8 mouse cellular contexts compared by ENCODE assay signal in genomic region chr19:21473345-21473744, GRCm38 (mm10). TPM values are rescaled to one million over a fixed set of nuclear protein-coding genes. Genes with fewer than 3 reads are reported as not detected.
A peak's percentile ranks its signal among the peaks of the same experiment; 100 is the strongest.
DNase-seq lines count a peak whose midpoint lies in the region; ATAC-seq and TF ChIP-seq lines count a peak whose summit lies in the region.

Gda (minus strand) TSS chr19:21473445.

- no peak for TF ChIP-seq EP300 in MEL (IDR thresholded peaks at IDR 0.05; ENCODE audit: low read depth in 1 of 2, low read length in 2 of 2)

- peak within 1 kb of the TSS; percentile 77 to 81 for H3K4me3 ChIP-seq in MEL (ENCODE audit: control insufficient read depth in 1 of 2, insufficient read depth in 1 of 2, low read depth in 2 of 2, low read length in 2 of 2)
- H3K4me3 ChIP-seq in heart, embryonic 14.5 days (ENCODE audit: control insufficient read depth in 1 of 2, insufficient read depth in 1 of 2, low read depth in 1 of 2, low read length in 2 of 2) = peak within 1 kb of the TSS; percentile 41 to 51
- peak within 1 kb of the TSS; percentile 43 for H3K4me3 ChIP-seq in neural tube, embryonic 14.5 days (ENCODE audit: low read depth, low read length)

- no peak for TF ChIP-seq CTCF in MEL (IDR thresholded peaks at IDR 0.05 in 2 of 3, conservative IDR thresholded peaks at IDR 0.05 in 1 of 3; ENCODE audit: control insufficient read depth in 1 of 3, insufficient read depth in 1 of 3, low read depth in 2 of 3, low read length in 3 of 3, poor library complexity in 1 of 3, severe bottlenecking in 1 of 3)

- no peak for TF ChIP-seq RAD21 in MEL (IDR thresholded peaks at IDR 0.05; ENCODE audit: low read depth, low read length)

- no peak within 1 kb of the TSS for H3K27ac ChIP-seq in MEL (ENCODE audit: control insufficient read depth, low read depth, low read length)
- no peak within 1 kb of the TSS for H3K27ac ChIP-seq in heart, embryonic 14.5 days (replicated peaks in 1 of 2; ENCODE audit: control insufficient read depth in 1 of 2, insufficient read depth in 1 of 2, low read depth in 2 of 2, low read length in 2 of 2)
- H3K27ac ChIP-seq in neural tube, embryonic 14.5 days (ENCODE audit: low read depth, low read length) = no peak within 1 kb of the TSS

- no peaks in the 10 kb centered on the region for H3K27me3 ChIP-seq in MEL (ENCODE audit: control insufficient read depth in 1 of 2, insufficient read depth in 2 of 2, low read length in 2 of 2)
- peaks cover 31% of the 10 kb centered on the region for H3K27me3 ChIP-seq in heart, embryonic 14.5 days (ENCODE audit: control insufficient read depth, insufficient read depth, low read length)
- H3K27me3 ChIP-seq in neural tube, embryonic 14.5 days (ENCODE audit: control insufficient read depth, insufficient read depth, low read length) = peaks cover 12% of the 10 kb centered on the region

- no peaks in the 10 kb centered on the region for H3K9me3 ChIP-seq in MEL (replicated peaks; ENCODE audit: insufficient read depth, low read length)
- H3K9me3 ChIP-seq in heart, embryonic 14.5 days (ENCODE audit: control insufficient read depth, low read length) = 0 out of 2 replicates have a peak, but pooled peaks cover 3% of the 10 kb centered on the region
- no peaks in the 10 kb centered on the region; the same call in 1 of the 2 replicates for H3K9me3 ChIP-seq in neural tube, embryonic 14.5 days (ENCODE audit: control insufficient read depth, low read length)

- TF ChIP-seq POLR2A in MEL (IDR thresholded peaks at IDR 0.05; ENCODE audit: control insufficient read depth in 1 of 2, insufficient read depth in 1 of 2, low read depth in 1 of 2, low read length in 2 of 2, poor library complexity in 1 of 2) = no peak

- peaks cover 0 to 6% of the 10 kb centered on the region in 2 experiments; a peak in 3 of 4 replicates for H3K4me1 ChIP-seq in MEL (ENCODE audit: control insufficient read depth in 1 of 2, insufficient read depth in 2 of 2, low read length in 2 of 2)
- H3K4me1 ChIP-seq in heart, embryonic 14.5 days (ENCODE audit: control insufficient read depth in 2 of 2, insufficient read depth in 2 of 2, low read length in 2 of 2) = no peaks in the 10 kb centered on the region
- H3K4me1 ChIP-seq in neural tube, embryonic 14.5 days (ENCODE audit: control insufficient read depth, insufficient read depth, low read length) = 0 out of 2 replicates have a peak, but pooled peaks cover 4% of the 10 kb centered on the region

- WGBS in heart, embryonic 14.5 days = 55% methylated on average over 2 of the region's 2 CpGs
- 83% methylated on average over 2 of the region's 2 CpGs for WGBS in neural tube, embryonic 14.5 days

- intact Hi-C loops in left cerebral cortex, postnatal 4 days (cut with DNase I) = loop anchor here (10.0 kb wide), 1 partner anchor 91 kb away; no protein-coding TSS in a partner anchor

- H3K79me2 ChIP-seq in MEL (ENCODE audit: control insufficient read depth, insufficient read depth, low read length, poor library complexity) = no peaks in the 10 kb centered on the region

- ATAC-seq in heart, embryonic 14.5 days (ENCODE audit: insufficient number of reproducible peaks, insufficient read depth, low FRiP score, low read depth) = no peak
- no peak for ATAC-seq in neural tube, embryonic 14.5 days (ENCODE audit: low read depth)

- no peak for DNase-seq in frontal cortex, adult 2 months (ENCODE audit: extremely low spot score in 1 of 2, low spot score in 1 of 2)
- no peak for DNase-seq in frontal cortex, postnatal 14 days (ENCODE audit: low spot score in 2 of 2)
- DNase-seq in MEL (ENCODE audit: low read depth, low spot score) = no peak
- DNase-seq in left cerebral cortex, postnatal 4 days = no peak
- DNase-seq in right cerebral cortex, postnatal 10 days (ENCODE audit: low spot score in 2 of 2) = no peak
- no peak for DNase-seq in spleen, postnatal 4 days (ENCODE audit: low spot score in 2 of 2)

- H3K4me2 ChIP-seq in heart, embryonic 14.5 days (ENCODE audit: low read length) = peak within 1 kb of the TSS; percentile 92
- peak within 1 kb of the TSS; percentile 78 for H3K4me2 ChIP-seq in neural tube, embryonic 14.5 days (ENCODE audit: low read depth, low read length)

- peaks cover 0 to 5% of the 10 kb centered on the region in 2 experiments; a peak in 2 of 4 replicates for H3K36me3 ChIP-seq in MEL (ENCODE audit: control insufficient read depth in 1 of 2, insufficient read depth in 2 of 2, low read length in 2 of 2)
- H3K36me3 ChIP-seq in heart, embryonic 14.5 days (ENCODE audit: control insufficient read depth, insufficient read depth, low read length) = no peaks in the 10 kb centered on the region
- no peaks in the 10 kb centered on the region for H3K36me3 ChIP-seq in neural tube, embryonic 14.5 days (ENCODE audit: control insufficient read depth, insufficient read depth, low read length)

- H3K9ac ChIP-seq in MEL (ENCODE audit: control insufficient read depth, low read depth, low read length, poor library complexity, severe bottlenecking) = peak within 1 kb of the TSS; percentile 66
- peak within 1 kb of the TSS; percentile 58; the same call in 1 of the 2 replicates for H3K9ac ChIP-seq in heart, embryonic 14.5 days (ENCODE audit: low read length)
- H3K9ac ChIP-seq in neural tube, embryonic 14.5 days (replicated peaks; ENCODE audit: low read depth, low read length) = peak within 1 kb of the TSS; percentile 39; the same call in 1 of the 2 replicates

TF ChIP-seq in MEL, 35 proteins besides CTCF, POLR2A, EP300 and RAD21:
- no peak for TF ChIP-seq TCF12 (IDR thresholded peaks at IDR 0.05; ENCODE audit: low read depth, low read length)
- no peak for TF ChIP-seq MAZ (IDR thresholded peaks at IDR 0.05; ENCODE audit: low read depth, low read length)
- TF ChIP-seq NELFE (IDR thresholded peaks at IDR 0.05; ENCODE audit: low read depth, low read length) = no peak
- no peak for TF ChIP-seq UBTF (IDR thresholded peaks at IDR 0.05; ENCODE audit: borderline replicate concordance, insufficient read depth, low read depth, low read length)
- no peak for TF ChIP-seq ZC3H11A (IDR thresholded peaks at IDR 0.05; ENCODE audit: low read depth, low read length)
- TF ChIP-seq MYC (IDR thresholded peaks at IDR 0.05; ENCODE audit: low read depth, low read length) = no peak
- TF ChIP-seq NRF1 (IDR thresholded peaks at IDR 0.05; ENCODE audit: insufficient read depth, low read depth, low read length, poor library complexity, severe bottlenecking) = no peak
- TF ChIP-seq TBP (IDR thresholded peaks at IDR 0.05; ENCODE audit: low read depth, low read length) = no peak
- no peak for TF ChIP-seq CHD2 (IDR thresholded peaks at IDR 0.05; ENCODE audit: low read length)
- no peak for TF ChIP-seq HCFC1 (IDR thresholded peaks at IDR 0.05; ENCODE audit: low read depth, low read length)
- TF ChIP-seq JUND (IDR thresholded peaks at IDR 0.05; ENCODE audit: low read depth, low read length) = no peak
- no peak for TF ChIP-seq TAL1 (IDR thresholded peaks at IDR 0.05; ENCODE audit: low read length)
- no peak for TF ChIP-seq MXI1 (IDR thresholded peaks at IDR 0.05; ENCODE audit: low read depth, low read length)
- TF ChIP-seq CHD1 (IDR thresholded peaks at IDR 0.05; ENCODE audit: low read depth, low read length) = no peak
- TF ChIP-seq MEF2A (IDR thresholded peaks at IDR 0.05; ENCODE audit: extremely low read depth, insufficient replicate concordance, low read depth, low read length, poor library complexity, severe bottlenecking) = no peak
- no peak for TF ChIP-seq ZNF384 (IDR thresholded peaks at IDR 0.05; ENCODE audit: low read depth, low read length)

RNA-seq across cellular contexts. Expression of gene Gda, which starts in this region (rescaled TPM):
- 81.8 and 89.4 TPM in 2 replicates for polyA plus RNA-seq in frontal cortex, adult 2 months (2012; rRNA removed)
- 2.6 and 2.9 TPM in 2 replicates for total RNA-seq in MEL (2012; rRNA removed)
- polyA plus RNA-seq in MEL (2012; ENCODE audit: insufficient read depth in 1 of 2, insufficient read length in 2 of 2, low read depth in 1 of 2, low replicate concordance in 2 of 2, missing spikeins in 1 of 2) = under 1 TPM in 1 of 2 experiments, not detected in 1; 0.38 TPM
- 0.08 and 0.09 TPM in 2 replicates for polyA plus RNA-seq in heart, embryonic 14.5 days (2014; fragmentation: Nextera tagmentation; extraction: Ambion mirVana)
- 100 to 1,000 TPM; 124 to 132 TPM for total RNA-seq in left cerebral cortex, postnatal 4 days (2021)
- 0.60 and 0.91 TPM in 2 replicates for polyA plus RNA-seq in neural tube, embryonic 14.5 days (2014; fragmentation: Nextera tagmentation; extraction: Ambion mirVana)

Comparison
In these comparisons a context has a peak if more than half of its experiments do, and no peak if none do; other contexts are left out.
1. RNA of gene Gda (total RNA-seq): 124 to 132 TPM in left cerebral cortex, postnatal 4 days; 2.6 to 2.9 TPM in MEL; every median in the first group is over 10 times any median in the second.
2. RNA of gene Gda (polyA plus RNA-seq): 81.8 to 89.4 TPM in frontal cortex, adult 2 months; 0.60 to 0.91 TPM in neural tube, embryonic 14.5 days, 0.38 TPM in MEL and 0.08 to 0.09 TPM in heart, embryonic 14.5 days; every median in the first group is over 10 times any median in the second.
3. Peak in every context shown above with its lines, with median percentiles within 50 percentile points of each other: H3K4me3 ChIP-seq and H3K9ac ChIP-seq.